Mouse (Mus musculus): Measurements from ENCODE around the gene Col16a1. TPM values are rescaled to one million over a fixed set of nuclear protein-coding genes. Genes with fewer than 3 reads are reported as not detected.
A peak's percentile ranks its signal among the peaks of the same experiment; 100 is the strongest.

Gene Col16a1
- polyA plus RNA-seq, 1 experiment = 4.4 TPM

DNA sequence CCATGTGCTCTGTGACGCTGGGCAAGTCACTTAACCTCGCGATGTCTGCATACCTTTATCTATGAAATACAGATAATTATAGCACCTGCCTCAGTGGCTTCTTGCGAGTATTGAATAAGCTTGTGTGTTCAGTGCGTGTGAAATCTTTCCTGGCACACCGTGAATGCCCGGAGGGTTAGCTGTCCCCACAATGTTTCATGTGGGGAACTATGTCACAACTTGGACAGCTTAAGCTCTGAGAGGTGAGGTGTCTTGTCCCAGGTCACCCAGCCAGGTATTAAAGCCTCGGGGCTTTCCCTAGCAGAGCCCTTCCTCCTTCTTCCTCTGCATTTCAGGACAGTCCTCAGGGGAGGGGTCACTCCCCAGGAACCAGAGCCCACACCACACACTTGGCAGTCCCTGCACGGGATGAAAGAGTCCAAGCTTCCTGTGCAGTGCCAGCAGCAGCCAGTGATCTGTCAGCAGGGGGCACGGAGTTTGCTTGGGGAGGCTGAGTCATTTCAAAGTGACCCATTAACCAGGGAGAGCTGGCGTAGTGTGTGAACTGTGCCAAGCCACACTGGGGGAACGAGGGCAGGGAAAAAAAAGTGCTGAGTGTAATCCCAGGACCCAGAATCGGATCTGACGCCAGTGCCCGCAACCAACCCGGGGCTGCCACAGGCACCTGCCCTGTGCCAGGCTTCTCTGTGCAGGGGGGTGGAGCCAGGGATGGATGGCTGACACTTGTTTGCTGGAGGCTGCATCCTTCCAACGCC lies 27.3 kb downstream of the Col16a1 start:
- TF ChIP-seq POLR2A (IDR thresholded peaks at IDR 0.05; ENCODE audit: control insufficient read depth, extremely low read depth, insufficient read depth, low read length, poor library complexity) (no peak), CTCF (IDR thresholded peaks at IDR 0.05; ENCODE audit: borderline replicate concordance, control insufficient read depth, extremely low read depth, insufficient read depth, low read length, poor library complexity) (no peak)
- no peaks in the 10 kb centered on the region for H3K36me3 ChIP-seq (ENCODE audit: control insufficient read depth, insufficient read depth, low read length)

GRCm38 (mm10) chr4:130076856-130077255 lies 29.2 kb downstream of the Col16a1 start:
- TF ChIP-seq POLR2A (IDR thresholded peaks at IDR 0.05; ENCODE audit: control insufficient read depth, extremely low read depth, insufficient read depth, low read length, poor library complexity) (no peak), CTCF (IDR thresholded peaks at IDR 0.05; ENCODE audit: borderline replicate concordance, control insufficient read depth, extremely low read depth, insufficient read depth, low read length, poor library complexity) (no peak)
- DNase-seq = no peak
- Histone ChIP-seq H3K4me3 (ENCODE audit: control insufficient read depth, insufficient read depth, low read length) (no peak overlapping the region), H3K27ac (ENCODE audit: control insufficient read depth, insufficient read depth, low read length) (no peak overlapping the region), H3K27me3 (ENCODE audit: control insufficient read depth, insufficient read depth, low read length) (no peaks in the 10 kb centered on the region), H3K4me1 (replicated peaks; ENCODE audit: control insufficient read depth, insufficient read depth, low read length) (peaks cover 15% of the 10 kb centered on the region), H3K36me3 (ENCODE audit: control insufficient read depth, insufficient read depth, low read length) (no peaks in the 10 kb centered on the region)
- 81% methylated on average over 8 of the region's 8 CpGs for WGBS

More for the DNA sequence above, 27.3 kb downstream of the Col16a1 start:
- 0 out of 2 replicates have a peak, but pooled peaks cover 5% of the 10 kb centered on the region for H3K4me1 ChIP-seq (replicated peaks; ENCODE audit: control insufficient read depth, insufficient read depth, low read length)
- no peak overlapping the region for H3K4me3 ChIP-seq (ENCODE audit: control insufficient read depth, insufficient read depth, low read length)
- H3K27me3 ChIP-seq (ENCODE audit: control insufficient read depth, insufficient read depth, low read length) = no peaks in the 10 kb centered on the region
- WGBS = 43% methylated on average over 17 of the region's 17 CpGs
- no peak for DNase-seq
- H3K27ac ChIP-seq (ENCODE audit: control insufficient read depth, insufficient read depth, low read length) = no peak overlapping the region

DNA sequence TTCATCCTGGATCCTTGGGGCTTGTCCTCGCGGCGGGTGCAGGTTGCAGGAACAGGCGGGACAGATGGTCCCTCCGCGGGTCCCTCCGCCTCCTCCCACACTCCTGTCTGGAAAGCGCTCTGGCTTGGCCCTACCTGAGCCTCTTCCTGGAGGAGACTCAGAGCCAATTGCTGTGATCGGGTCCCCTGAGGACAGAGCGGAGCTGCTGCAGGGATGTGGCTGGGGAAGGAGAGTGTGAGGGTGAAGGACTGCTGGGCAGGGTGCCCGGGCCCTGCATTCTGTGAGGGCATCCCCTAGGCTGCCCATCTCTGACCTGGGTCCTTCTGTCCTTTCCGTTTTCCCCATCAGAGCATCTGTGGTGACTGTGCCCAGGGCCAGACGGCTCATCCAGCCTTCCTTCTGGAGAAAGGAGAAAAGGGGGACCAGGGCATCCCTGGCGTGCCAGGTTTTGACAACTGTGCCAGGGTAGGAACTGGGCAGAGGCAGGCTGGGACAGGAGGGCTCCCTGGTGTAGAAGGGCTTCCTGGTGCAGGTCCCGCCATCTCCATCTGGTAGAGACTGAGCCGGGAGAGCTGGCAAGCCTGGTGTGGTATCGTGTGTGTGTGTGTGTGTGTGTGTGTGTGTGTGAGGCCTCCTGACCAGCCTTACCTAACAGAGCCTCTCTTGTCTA lies 31.3 kb downstream of the Col16a1 start:
- Histone ChIP-seq H3K27me3 (ENCODE audit: control insufficient read depth, insufficient read depth, low read length) (no peaks in the 10 kb centered on the region), H3K4me3 (ENCODE audit: control insufficient read depth, insufficient read depth, low read length) (no peak overlapping the region), H3K27ac (ENCODE audit: control insufficient read depth, insufficient read depth, low read length) (no peak overlapping the region), H3K4me1 (replicated peaks; ENCODE audit: control insufficient read depth, insufficient read depth, low read length) (peaks cover 16% of the 10 kb centered on the region), H3K36me3 (ENCODE audit: control insufficient read depth, insufficient read depth, low read length) (no peaks in the 10 kb centered on the region)
- no peak for DNase-seq
- TF ChIP-seq CTCF (IDR thresholded peaks at IDR 0.05; ENCODE audit: borderline replicate concordance, control insufficient read depth, extremely low read depth, insufficient read depth, low read length, poor library complexity) (no peak), POLR2A (IDR thresholded peaks at IDR 0.05; ENCODE audit: control insufficient read depth, extremely low read depth, insufficient read depth, low read length, poor library complexity) (no peak)
- 85% methylated on average over 17 of the region's 17 CpGs for WGBS

GRCm38 (mm10) chr4:130079521-130079920 lies 31.9 kb downstream of the Col16a1 start:
- no peak overlapping the region for H3K27ac ChIP-seq (ENCODE audit: control insufficient read depth, insufficient read depth, low read length)
- WGBS = 61% methylated on average over 3 of the region's 3 CpGs
- TF ChIP-seq CTCF (IDR thresholded peaks at IDR 0.05; ENCODE audit: borderline replicate concordance, control insufficient read depth, extremely low read depth, insufficient read depth, low read length, poor library complexity) (no peak), POLR2A (IDR thresholded peaks at IDR 0.05; ENCODE audit: control insufficient read depth, extremely low read depth, insufficient read depth, low read length, poor library complexity) (no peak)
- no peak overlapping the region for H3K4me3 ChIP-seq (ENCODE audit: control insufficient read depth, insufficient read depth, low read length)
- H3K27me3 ChIP-seq (ENCODE audit: control insufficient read depth, insufficient read depth, low read length) = no peaks in the 10 kb centered on the region
- H3K4me1 ChIP-seq (replicated peaks; ENCODE audit: control insufficient read depth, insufficient read depth, low read length) = peaks cover 16% of the 10 kb centered on the region
- no peak for DNase-seq
- H3K36me3 ChIP-seq (ENCODE audit: control insufficient read depth, insufficient read depth, low read length) = no peaks in the 10 kb centered on the region

DNA sequence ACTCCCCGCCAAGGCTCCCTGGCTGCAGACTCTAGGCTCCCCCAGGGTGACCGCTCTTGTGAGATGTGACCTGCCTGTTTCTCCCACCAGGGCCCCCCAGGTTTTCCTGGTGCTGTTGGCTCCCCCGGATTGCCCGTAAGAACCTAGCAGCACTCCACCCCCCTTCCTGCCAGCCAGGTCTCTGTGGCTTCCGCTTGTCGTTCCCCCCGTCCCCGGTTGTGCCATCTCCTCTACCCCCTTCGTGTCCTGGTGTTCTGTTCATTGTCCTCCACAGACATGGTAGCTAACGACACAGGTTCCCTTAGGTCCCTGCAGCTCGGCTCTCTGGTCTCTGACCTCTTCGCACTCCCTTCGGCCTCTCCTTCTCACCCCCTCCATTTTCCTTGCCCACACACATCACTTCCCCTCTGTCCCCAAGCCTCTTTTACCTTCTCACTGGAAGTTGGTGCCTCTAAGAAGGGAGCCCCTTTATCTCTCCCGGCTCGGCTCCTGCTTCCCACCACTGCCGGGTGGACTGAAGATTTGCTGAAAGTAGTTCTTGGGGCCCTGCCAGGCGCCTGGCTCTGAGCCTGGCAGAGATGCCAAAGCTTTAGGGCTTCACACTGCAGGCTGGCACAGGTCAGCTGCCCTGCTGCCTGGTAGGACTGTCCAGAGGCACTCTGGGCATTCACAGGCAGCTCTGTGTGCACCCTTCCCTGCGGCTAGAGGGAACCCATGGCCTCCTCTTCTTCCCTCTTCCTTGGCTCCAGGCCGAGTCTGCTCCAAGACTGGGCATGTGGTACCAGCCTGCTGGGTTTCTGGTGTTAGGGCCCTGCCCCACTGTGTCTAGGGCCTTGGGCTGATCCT lies 33.9 kb downstream of the Col16a1 start:
- Histone ChIP-seq H3K4me1 (replicated peaks; ENCODE audit: control insufficient read depth, insufficient read depth, low read length) (peaks cover 11% of the 10 kb centered on the region), H3K4me3 (ENCODE audit: control insufficient read depth, insufficient read depth, low read length) (peak overlapping the region; percentile 37), H3K27me3 (ENCODE audit: control insufficient read depth, insufficient read depth, low read length) (no peaks in the 10 kb centered on the region), H3K36me3 (ENCODE audit: control insufficient read depth, insufficient read depth, low read length) (no peaks in the 10 kb centered on the region), H3K27ac (ENCODE audit: control insufficient read depth, insufficient read depth, low read length) (no peak overlapping the region)
- TF ChIP-seq POLR2A (IDR thresholded peaks at IDR 0.05; ENCODE audit: control insufficient read depth, extremely low read depth, insufficient read depth, low read length, poor library complexity) (no peak), CTCF (IDR thresholded peaks at IDR 0.05; ENCODE audit: borderline replicate concordance, control insufficient read depth, extremely low read depth, insufficient read depth, low read length, poor library complexity) (no peak)
- DNase-seq = no peak
- 50% methylated on average over 19 of the region's 19 CpGs for WGBS

GRCm38 (mm10) chr4:130082211-130082610 lies 34.6 kb downstream of the Col16a1 start:
- no peak for DNase-seq
- TF ChIP-seq POLR2A (IDR thresholded peaks at IDR 0.05; ENCODE audit: control insufficient read depth, extremely low read depth, insufficient read depth, low read length, poor library complexity) (no peak), CTCF (IDR thresholded peaks at IDR 0.05; ENCODE audit: borderline replicate concordance, control insufficient read depth, extremely low read depth, insufficient read depth, low read length, poor library complexity) (no peak)
- no peaks in the 10 kb centered on the region for H3K27me3 ChIP-seq (ENCODE audit: control insufficient read depth, insufficient read depth, low read length)
- H3K4me3 ChIP-seq (ENCODE audit: control insufficient read depth, insufficient read depth, low read length) = no peak overlapping the region
- peaks cover 11% of the 10 kb centered on the region for H3K4me1 ChIP-seq (replicated peaks; ENCODE audit: control insufficient read depth, insufficient read depth, low read length)
- H3K27ac ChIP-seq (ENCODE audit: control insufficient read depth, insufficient read depth, low read length) = no peak overlapping the region
- WGBS = 89% methylated on average over 9 of the region's 9 CpGs
- H3K36me3 ChIP-seq (ENCODE audit: control insufficient read depth, insufficient read depth, low read length) = no peaks in the 10 kb centered on the region

All from thymus, adult 2 months (tissue).